Mouse (Mus musculus): Measurements from ENCODE around the gene Mnd1. TPM values are rescaled to one million over a fixed set of nuclear protein-coding genes. Genes with fewer than 3 reads are reported as not detected.
A peak's percentile ranks its signal among the peaks of the same experiment; 100 is the strongest.

Mnd1 gene
- polyA plus RNA-seq, 1 experiment from 2014 or later, result 2.8 TPM

GRCm38 (mm10) chr3:84060128-84060527 lies 95.5 kb downstream of the Mnd1 start:
- no peak for DNase-seq (ENCODE audit: low spot score)
- 0 out of 2 replicates have a peak, but pooled peaks cover 2% of the 10 kb centered on the region for H3K9me3 ChIP-seq (replicated peaks; ENCODE audit: control insufficient read depth, low read length)

GRCm38 (mm10) chr3:84059676-84060075 lies 95.9 kb downstream of the Mnd1 start:
- H3K9me3 ChIP-seq (replicated peaks; ENCODE audit: control insufficient read depth, low read length), result 0 out of 2 replicates have a peak, but pooled peaks cover 2% of the 10 kb centered on the region
- H3K36me3 ChIP-seq (ENCODE audit: control insufficient read depth, insufficient read depth, low read length), result no peaks in the 10 kb centered on the region
- no peak overlapping the region for H3K9ac ChIP-seq (ENCODE audit: low read length)
- peaks cover 3% of the 10 kb centered on the region for H3K4me1 ChIP-seq (ENCODE audit: control insufficient read depth, insufficient read depth, low read length)
- DNase-seq (ENCODE audit: low spot score), result peak; percentile 71
- H3K27ac ChIP-seq (ENCODE audit: low read depth, low read length), result no peak overlapping the region; the same call in 1 of the 2 replicates
- no peaks in the 10 kb centered on the region for H3K27me3 ChIP-seq (replicated peaks; ENCODE audit: control insufficient read depth, insufficient read depth, low read length)
- H3K4me2 ChIP-seq (ENCODE audit: low read length), result no peak overlapping the region
- peak; percentile 58; the same call in 1 of the 2 replicates for ATAC-seq
- 53% methylated on average over 4 of the region's 4 CpGs for WGBS
- no peak overlapping the region for H3K4me3 ChIP-seq (ENCODE audit: low read depth, low read length)

More at GRCm38 (mm10) chr3:84060128-84060527, 95.5 kb downstream of the Mnd1 start:
- no peak overlapping the region for H3K4me3 ChIP-seq (ENCODE audit: low read depth, low read length)
- H3K27ac ChIP-seq (ENCODE audit: low read depth, low read length), result no peak overlapping the region; the same call in 1 of the 2 replicates
- no peak overlapping the region for H3K9ac ChIP-seq (ENCODE audit: low read length)
- no peaks in the 10 kb centered on the region for H3K36me3 ChIP-seq (ENCODE audit: control insufficient read depth, insufficient read depth, low read length)
- H3K4me2 ChIP-seq (ENCODE audit: low read length), result no peak overlapping the region
- H3K4me1 ChIP-seq (ENCODE audit: control insufficient read depth, insufficient read depth, low read length), result peaks cover 3% of the 10 kb centered on the region
- 70% methylated on average over 4 of the region's 4 CpGs for WGBS
- no peak for ATAC-seq
- no peaks in the 10 kb centered on the region for H3K27me3 ChIP-seq (replicated peaks; ENCODE audit: control insufficient read depth, insufficient read depth, low read length)

GRCm38 (mm10) chr3:84059261-84059660 lies 96.3 kb downstream of the Mnd1 start:
- no peaks in the 10 kb centered on the region for H3K27me3 ChIP-seq (replicated peaks; ENCODE audit: control insufficient read depth, insufficient read depth, low read length)
- no peak overlapping the region for H3K4me2 ChIP-seq (ENCODE audit: low read length)
- H3K36me3 ChIP-seq (ENCODE audit: control insufficient read depth, insufficient read depth, low read length), result no peaks in the 10 kb centered on the region
- 0 out of 2 replicates have a peak, but pooled peaks cover 2% of the 10 kb centered on the region for H3K9me3 ChIP-seq (replicated peaks; ENCODE audit: control insufficient read depth, low read length)
- no peak overlapping the region for H3K4me3 ChIP-seq (ENCODE audit: low read depth, low read length)
- no peak overlapping the region for H3K9ac ChIP-seq (ENCODE audit: low read length)
- peaks cover 3% of the 10 kb centered on the region for H3K4me1 ChIP-seq (ENCODE audit: control insufficient read depth, insufficient read depth, low read length)
- peak; percentile 42; the same call in 1 of the 2 replicates for ATAC-seq
- WGBS, result 50% methylated on average over 13 of the region's 13 CpGs
- H3K27ac ChIP-seq (ENCODE audit: low read depth, low read length), result no peak overlapping the region
- DNase-seq (ENCODE audit: low spot score), result peak; percentile 60

GRCm38 (mm10) chr3:84048729-84049175 lies 106.8 kb downstream of the Mnd1 start:
- WGBS, result 16% methylated on average over 9 of the region's 9 CpGs
- Histone ChIP-seq H3K4me2 (ENCODE audit: low read length) (no peak overlapping the region), H3K4me1 (ENCODE audit: control insufficient read depth, insufficient read depth, low read length) (no peaks in the 10 kb centered on the region), H3K9ac (ENCODE audit: low read length) (no peak overlapping the region), H3K9me3 (replicated peaks; ENCODE audit: control insufficient read depth, low read length) (no peaks in the 10 kb centered on the region), H3K36me3 (ENCODE audit: control insufficient read depth, insufficient read depth, low read length) (no peaks in the 10 kb centered on the region), H3K4me3 (ENCODE audit: low read depth, low read length) (no peak overlapping the region), H3K27me3 (replicated peaks; ENCODE audit: control insufficient read depth, insufficient read depth, low read length) (no peaks in the 10 kb centered on the region), H3K27ac (ENCODE audit: low read depth, low read length) (no peak overlapping the region)
- peak; percentile 62 for ATAC-seq
- peak; percentile 34 for DNase-seq (ENCODE audit: low spot score)

GRCm38 (mm10) chr3:84046206-84046605 lies 109.4 kb downstream of the Mnd1 start:
- Histone ChIP-seq H3K27me3 (replicated peaks; ENCODE audit: control insufficient read depth, insufficient read depth, low read length) (no peaks in the 10 kb centered on the region), H3K36me3 (ENCODE audit: control insufficient read depth, insufficient read depth, low read length) (no peaks in the 10 kb centered on the region), H3K9ac (ENCODE audit: low read length) (no peak overlapping the region), H3K4me2 (ENCODE audit: low read length) (no peak overlapping the region), H3K27ac (ENCODE audit: low read depth, low read length) (no peak overlapping the region), H3K9me3 (replicated peaks; ENCODE audit: control insufficient read depth, low read length) (no peaks in the 10 kb centered on the region), H3K4me1 (ENCODE audit: control insufficient read depth, insufficient read depth, low read length) (peaks cover under 1% of the 10 kb centered on the region; the same call in 1 of the 2 replicates), H3K4me3 (ENCODE audit: low read depth, low read length) (no peak overlapping the region)
- ATAC-seq, result no peak
- DNase-seq (ENCODE audit: low spot score), result no peak
- 96% methylated on average over 8 of the region's 8 CpGs for WGBS

- Histone ChIP-seq H3K4me2 (ENCODE audit: low read length) (no peak overlapping the region), H3K36me3 (ENCODE audit: control insufficient read depth, insufficient read depth, low read length) (peaks cover 2% of the 10 kb centered on the region; the same call in 1 of the 2 replicates), H3K9ac (ENCODE audit: low read length) (no peak overlapping the region), H3K27ac (ENCODE audit: low read depth, low read length) (no peak overlapping the region), H3K4me3 (ENCODE audit: low read depth, low read length) (no peak overlapping the region), H3K27me3 (replicated peaks; ENCODE audit: control insufficient read depth, insufficient read depth, low read length) (no peaks in the 10 kb centered on the region), H3K9me3 (replicated peaks; ENCODE audit: control insufficient read depth, low read length) (no peaks in the 10 kb centered on the region), H3K4me1 (ENCODE audit: control insufficient read depth, insufficient read depth, low read length) (peaks cover 20% of the 10 kb centered on the region)
- no peak for ATAC-seq
- DNase-seq (ENCODE audit: low spot score), result no peak
- 90% methylated on average over 8 of the region's 8 CpGs for WGBS
Observed at GRCm38 (mm10) chr3:84041739-84042138, 113.8 kb downstream of the Mnd1 start.

GRCm38 (mm10) chr3:84040476-84041082 lies 115.0 kb downstream of the Mnd1 start:
- Histone ChIP-seq H3K27ac (ENCODE audit: low read depth, low read length) (peak overlapping the region; percentile 94), H3K36me3 (ENCODE audit: control insufficient read depth, insufficient read depth, low read length) (peaks cover 2% of the 10 kb centered on the region; the same call in 1 of the 2 replicates), H3K27me3 (replicated peaks; ENCODE audit: control insufficient read depth, insufficient read depth, low read length) (no peaks in the 10 kb centered on the region), H3K9ac (ENCODE audit: low read length) (peak overlapping the region; percentile 99), H3K4me3 (ENCODE audit: low read depth, low read length) (peak overlapping the region; percentile 98), H3K9me3 (replicated peaks; ENCODE audit: control insufficient read depth, low read length) (no peaks in the 10 kb centered on the region), H3K4me2 (ENCODE audit: low read length) (peak overlapping the region; percentile 90), H3K4me1 (ENCODE audit: control insufficient read depth, insufficient read depth, low read length) (peaks cover 27% of the 10 kb centered on the region)
- peak; percentile 74 for DNase-seq (ENCODE audit: low spot score)
- peak; percentile 56 for ATAC-seq
- 4% methylated on average over 23 of the region's 23 CpGs for WGBS

- peak within 1 kb of the TSS; percentile 94 for H3K27ac ChIP-seq (ENCODE audit: low read depth, low read length)
- peak within 1 kb of the TSS; percentile 98 for H3K4me3 ChIP-seq (ENCODE audit: low read depth, low read length)
- H3K4me2 ChIP-seq (ENCODE audit: low read length), result peak within 1 kb of the TSS; percentile 90
- no peaks in the 10 kb centered on the region for H3K9me3 ChIP-seq (replicated peaks; ENCODE audit: control insufficient read depth, low read length)
- DNase-seq (ENCODE audit: low spot score) (peak; percentile 94), ATAC-seq (peak; percentile 95)
- H3K9ac ChIP-seq (ENCODE audit: low read length), result peak within 1 kb of the TSS; percentile 99
- H3K36me3 ChIP-seq (ENCODE audit: control insufficient read depth, insufficient read depth, low read length), result peaks cover 4% of the 10 kb centered on the region; the same call in 1 of the 2 replicates
- 0% methylated on average over 48 of the region's 100 CpGs for WGBS
- H3K27me3 ChIP-seq (replicated peaks; ENCODE audit: control insufficient read depth, insufficient read depth, low read length), result no peaks in the 10 kb centered on the region
- H3K4me1 ChIP-seq (ENCODE audit: control insufficient read depth, insufficient read depth, low read length), result peaks cover 34% of the 10 kb centered on the region
Observed at GRCm38 (mm10) chr3:84039646-84040475, 115.7 kb downstream of the Mnd1 start, which contains the start of gene Tmem131l. Gene Tmem131l, minus strand, starts transcription at chr3:84040175.

Measured in forebrain, embryonic 14.5 days (tissue).